Mouse (Mus musculus): ENCODE measurements around the gene Sap25. TPM values are rescaled to one million over a fixed set of nuclear protein-coding genes. Genes with fewer than 3 reads are reported as not detected.

Gene Sap25
- 7.1 and 7.8 TPM in 2 replicates for polyA plus RNA-seq (2016; fragmentation: Nextera tagmentation; extraction: Ambion mirVana)

DNA sequence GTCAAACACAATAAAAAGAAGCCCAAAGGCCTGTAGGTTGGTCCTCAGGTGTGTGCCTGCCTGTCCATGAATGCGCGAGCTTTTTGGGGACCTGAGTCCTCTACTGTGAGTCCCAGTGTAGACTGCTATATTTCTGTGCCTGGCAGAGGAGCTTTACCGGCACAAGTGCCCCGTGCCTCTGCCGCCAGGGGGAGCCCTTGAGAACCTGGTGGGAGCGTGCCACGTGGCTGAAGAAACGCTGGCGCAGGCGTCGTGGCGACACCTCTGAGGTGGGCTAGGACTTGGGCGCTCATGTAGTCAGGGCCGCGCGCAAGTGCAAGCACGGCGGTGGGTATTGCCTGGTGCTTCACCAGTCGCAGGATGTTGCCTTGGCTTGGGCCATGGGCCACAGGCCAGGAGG, at the start of gene Sap25:
Gene Sap25, plus strand, starts transcription at position 281 of the 400 bp plus-strand sequence.
- DNase-seq (ENCODE audit: low spot score): no peak
- Histone ChIP-seq H3K27me3 (ENCODE audit: insufficient read depth, poor library complexity, severe bottlenecking) (peaks cover 38% of the 10 kb centered on the region), H3K4me3 (no peak within 1 kb of the TSS), H3K27ac (no peak within 1 kb of the TSS), H3K36me3 (peaks cover 71% of the 10 kb centered on the region), H3K4me1 (replicated peaks) (peaks cover 28% of the 10 kb centered on the region), H3K9me3 (no peaks in the 10 kb centered on the region)
- WGBS: 84% methylated on average over 19 of the region's 19 CpGs

- peaks cover 15% of the 10 kb centered on the region for H3K36me3 ChIP-seq
- no peak for DNase-seq (ENCODE audit: low spot score)
- WGBS: 77% methylated on average over 7 of the region's 7 CpGs
- no peak overlapping the region for H3K4me3 ChIP-seq
- H3K27me3 ChIP-seq (ENCODE audit: insufficient read depth, poor library complexity, severe bottlenecking): no peaks in the 10 kb centered on the region
- H3K27ac ChIP-seq: no peak overlapping the region
- no peaks in the 10 kb centered on the region for H3K9me3 ChIP-seq
- H3K4me1 ChIP-seq (replicated peaks): peaks cover 29% of the 10 kb centered on the region
These were observed 45.2 kb upstream of the Sap25 start for GRCm38 (mm10) chr5:137595921-137596320.

DNA sequence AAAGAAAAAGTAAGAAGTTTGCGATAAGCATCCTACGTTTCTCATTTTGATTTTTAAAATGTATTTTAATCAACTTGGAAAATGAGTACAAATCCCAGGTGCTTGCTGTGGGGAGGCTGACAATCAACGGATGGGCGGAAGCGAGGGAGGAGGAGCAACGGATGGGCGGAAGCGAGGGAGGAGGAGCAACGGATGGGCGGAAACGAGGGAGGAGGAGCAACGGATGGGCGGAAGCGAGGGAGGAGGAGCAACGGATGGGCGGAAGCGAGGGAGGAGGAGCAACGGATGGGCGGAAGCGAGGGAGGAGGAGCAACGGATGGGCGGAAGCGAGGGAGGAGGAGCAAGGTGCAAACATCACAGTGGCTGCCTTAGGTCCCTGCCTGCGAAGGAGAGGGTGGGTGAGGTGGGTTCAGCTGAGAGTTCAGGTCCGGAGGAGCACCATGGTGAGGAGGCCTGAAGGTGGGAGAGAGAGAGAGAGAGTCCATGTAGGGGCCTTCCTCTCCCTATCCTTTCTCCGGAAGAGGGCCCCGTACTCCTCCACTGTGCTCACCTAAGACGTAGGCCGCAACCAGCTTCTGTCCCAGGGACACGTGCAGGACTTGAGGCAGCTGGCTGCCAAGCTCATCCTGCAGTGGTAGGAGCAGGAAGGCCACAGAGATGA, 44.4 kb upstream of the Sap25 start:
- H3K4me3 ChIP-seq: peak overlapping the region; percentile 38
- H3K27me3 ChIP-seq (ENCODE audit: insufficient read depth, poor library complexity, severe bottlenecking): no peaks in the 10 kb centered on the region
- 30% methylated on average over 30 of the region's 30 CpGs for WGBS
- H3K9me3 ChIP-seq: no peaks in the 10 kb centered on the region
- H3K27ac ChIP-seq: peak overlapping the region; percentile 77
- DNase-seq (ENCODE audit: low spot score): no peak
- H3K36me3 ChIP-seq: peaks cover 15% of the 10 kb centered on the region
- peaks cover 34% of the 10 kb centered on the region for H3K4me1 ChIP-seq (replicated peaks)

DNA sequence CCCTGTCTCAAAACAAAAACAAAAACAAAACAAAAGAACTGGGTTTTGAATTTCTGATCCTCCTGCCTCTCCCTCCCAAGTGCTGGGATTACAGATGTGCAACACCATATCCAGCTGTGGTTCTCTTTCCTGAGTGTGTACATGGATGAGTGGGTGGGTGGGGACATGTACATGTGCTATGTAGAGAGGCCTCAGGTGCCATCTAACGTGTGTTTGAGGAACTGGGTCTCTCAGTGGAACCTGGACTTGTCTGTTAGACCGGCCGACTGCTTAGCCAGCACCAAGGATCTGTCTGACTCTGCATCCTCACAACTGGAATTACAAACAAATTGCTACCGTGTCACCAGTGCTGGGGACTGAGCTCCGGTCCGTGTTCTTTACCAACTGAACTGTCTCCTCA, 43.5 kb upstream of the Sap25 start:
- Histone ChIP-seq H3K27ac (no peak overlapping the region), H3K27me3 (ENCODE audit: insufficient read depth, poor library complexity, severe bottlenecking) (no peaks in the 10 kb centered on the region), H3K9me3 (no peaks in the 10 kb centered on the region), H3K36me3 (peaks cover 15% of the 10 kb centered on the region), H3K4me3 (no peak overlapping the region), H3K4me1 (replicated peaks) (peaks cover 43% of the 10 kb centered on the region)
- DNase-seq (ENCODE audit: low spot score): no peak
- 93% methylated on average over 6 of the region's 6 CpGs for WGBS

DNA sequence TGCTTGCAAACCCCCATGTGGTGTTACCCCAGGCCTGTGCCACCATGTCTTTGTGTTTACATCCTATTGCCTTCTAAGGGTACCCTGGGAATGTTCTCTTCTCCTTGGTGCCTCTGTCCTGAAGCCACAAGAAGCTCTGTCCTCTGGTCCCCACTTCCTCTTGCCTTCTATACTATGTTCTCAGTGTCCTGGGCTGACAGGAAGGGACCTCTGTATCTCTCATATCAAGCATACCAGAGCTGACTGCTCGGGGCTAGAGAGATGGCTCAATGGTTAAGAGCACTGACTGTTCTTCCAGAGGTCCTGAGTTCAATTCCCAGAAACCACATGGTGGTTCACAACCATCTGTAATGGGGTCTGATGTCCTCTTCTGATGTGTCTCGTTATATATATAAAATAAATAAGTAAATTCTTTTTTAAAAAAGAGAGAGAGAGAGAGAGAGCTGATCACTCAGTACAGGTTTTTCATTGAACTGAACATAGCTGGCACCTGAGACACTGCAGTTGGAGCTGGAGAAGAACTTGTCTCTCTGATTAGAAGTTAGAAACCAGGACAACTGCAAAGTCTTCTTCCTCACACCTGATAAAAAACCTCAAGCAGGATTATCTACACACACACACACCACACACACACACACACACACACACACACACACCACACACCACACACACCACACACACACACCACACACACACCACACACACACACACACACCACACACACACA, 42.9 kb upstream of the Sap25 start:
- WGBS: 85% methylated on average over 2 of the region's 2 CpGs
- no peaks in the 10 kb centered on the region for H3K27me3 ChIP-seq (ENCODE audit: insufficient read depth, poor library complexity, severe bottlenecking)
- H3K36me3 ChIP-seq: peaks cover 15% of the 10 kb centered on the region
- no peak overlapping the region for H3K27ac ChIP-seq
- no peak for DNase-seq (ENCODE audit: low spot score)
- no peaks in the 10 kb centered on the region for H3K9me3 ChIP-seq
- peaks cover 49% of the 10 kb centered on the region for H3K4me1 ChIP-seq (replicated peaks)
- H3K4me3 ChIP-seq: no peak overlapping the region

- Histone ChIP-seq H3K27me3 (ENCODE audit: insufficient read depth, poor library complexity, severe bottlenecking) (no peaks in the 10 kb centered on the region), H3K4me1 (replicated peaks) (peaks cover 50% of the 10 kb centered on the region), H3K4me3 (peak overlapping the region; percentile 81), H3K27ac (peak overlapping the region; percentile 96), H3K9me3 (no peaks in the 10 kb centered on the region), H3K36me3 (peaks cover 15% of the 10 kb centered on the region)
- DNase-seq (ENCODE audit: low spot score): no peak
- 69% methylated on average over 9 of the region's 9 CpGs for WGBS
These were observed 41.5 kb upstream of the Sap25 start for GRCm38 (mm10) chr5:137599600-137599999.

- H3K36me3 ChIP-seq: peaks cover 18% of the 10 kb centered on the region
- DNase-seq (ENCODE audit: low spot score): no peak
- H3K4me3 ChIP-seq: peak overlapping the region; percentile 81
- peaks cover 50% of the 10 kb centered on the region for H3K4me1 ChIP-seq (replicated peaks)
- H3K9me3 ChIP-seq: no peaks in the 10 kb centered on the region
- peak overlapping the region; percentile 96 for H3K27ac ChIP-seq
- no peaks in the 10 kb centered on the region for H3K27me3 ChIP-seq (ENCODE audit: insufficient read depth, poor library complexity, severe bottlenecking)
- WGBS: 3% methylated on average over 19 of the region's 19 CpGs
These were observed 40.9 kb upstream of the Sap25 start for GRCm38 (mm10) chr5:137600281-137600618.

- peak; percentile 96 for DNase-seq (ENCODE audit: low spot score)
- Histone ChIP-seq H3K4me1 (replicated peaks) (peaks cover 50% of the 10 kb centered on the region), H3K9me3 (no peaks in the 10 kb centered on the region), H3K36me3 (peaks cover 23% of the 10 kb centered on the region), H3K27me3 (ENCODE audit: insufficient read depth, poor library complexity, severe bottlenecking) (no peaks in the 10 kb centered on the region), H3K4me3 (peak within 1 kb of the TSS; percentile 81), H3K27ac (peak within 1 kb of the TSS; percentile 96)
- WGBS: under 1% methylated on average over 41 of the region's 41 CpGs
These were observed 40.3 kb upstream of the Sap25 start, which contains the start of gene Mospd3 for GRCm38 (mm10) chr5:137600619-137601364. Gene Mospd3, minus strand, starts transcription at chr5:137601058.

GRCm38 (mm10) chr5:137601365-137601729, 39.8 kb upstream of the Sap25 start:
- H3K9me3 ChIP-seq: no peaks in the 10 kb centered on the region
- H3K27me3 ChIP-seq (ENCODE audit: insufficient read depth, poor library complexity, severe bottlenecking): no peaks in the 10 kb centered on the region
- peak overlapping the region; percentile 81 for H3K4me3 ChIP-seq
- peak; percentile 51 for DNase-seq (ENCODE audit: low spot score)
- H3K27ac ChIP-seq: peak overlapping the region; percentile 96
- H3K4me1 ChIP-seq (replicated peaks): peaks cover 50% of the 10 kb centered on the region
- peaks cover 29% of the 10 kb centered on the region for H3K36me3 ChIP-seq
- WGBS: 1% methylated on average over 22 of the region's 22 CpGs

DNA sequence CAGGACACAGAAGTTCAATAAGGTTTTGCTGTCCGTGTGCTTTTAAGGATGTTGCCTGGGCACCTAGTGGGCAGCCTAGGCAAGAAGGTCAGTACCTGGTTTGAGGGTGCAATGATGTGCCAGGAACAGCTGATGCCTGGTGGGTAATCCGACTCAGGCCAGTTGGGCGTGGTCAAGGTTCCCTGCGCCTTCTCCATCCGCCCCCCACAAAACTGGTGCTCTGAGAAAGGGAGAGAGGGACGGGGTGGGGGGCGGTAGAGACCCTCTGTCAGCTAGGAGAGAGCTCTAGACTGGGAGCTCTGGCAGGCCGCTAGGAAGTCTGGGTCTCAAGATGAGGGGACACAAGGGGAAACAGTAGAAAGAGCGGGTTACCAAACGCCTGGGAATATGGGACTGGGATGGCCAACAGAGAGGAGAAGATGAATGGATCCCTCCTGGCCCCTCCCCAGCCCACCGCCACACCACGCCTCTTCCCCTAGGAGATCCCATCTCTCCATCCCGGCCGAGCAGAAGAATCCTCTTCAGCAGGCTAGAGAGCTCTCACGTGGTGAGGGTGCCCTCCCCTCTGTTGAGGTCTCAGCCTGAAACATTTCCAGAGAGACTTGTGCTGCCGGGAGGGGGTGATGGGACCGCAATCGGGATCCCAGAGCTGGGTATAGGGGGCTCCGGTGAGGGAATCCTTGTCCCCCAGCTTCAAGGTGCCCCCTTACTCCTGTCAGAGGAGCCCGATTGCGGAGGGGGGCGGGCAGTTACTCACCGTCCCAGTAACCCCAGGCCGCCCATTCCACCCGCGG, 33.1 kb upstream of the Sap25 start:
- no peak for DNase-seq (ENCODE audit: low spot score)
- Histone ChIP-seq H3K9me3 (no peaks in the 10 kb centered on the region), H3K4me1 (replicated peaks) (peaks cover 57% of the 10 kb centered on the region), H3K4me3 (peak overlapping the region; percentile 43), H3K36me3 (peaks cover 18% of the 10 kb centered on the region), H3K27me3 (ENCODE audit: insufficient read depth, poor library complexity, severe bottlenecking) (peaks cover 39% of the 10 kb centered on the region), H3K27ac (peak overlapping the region; percentile 69)
- 13% methylated on average over 26 of the region's 26 CpGs for WGBS

DNA sequence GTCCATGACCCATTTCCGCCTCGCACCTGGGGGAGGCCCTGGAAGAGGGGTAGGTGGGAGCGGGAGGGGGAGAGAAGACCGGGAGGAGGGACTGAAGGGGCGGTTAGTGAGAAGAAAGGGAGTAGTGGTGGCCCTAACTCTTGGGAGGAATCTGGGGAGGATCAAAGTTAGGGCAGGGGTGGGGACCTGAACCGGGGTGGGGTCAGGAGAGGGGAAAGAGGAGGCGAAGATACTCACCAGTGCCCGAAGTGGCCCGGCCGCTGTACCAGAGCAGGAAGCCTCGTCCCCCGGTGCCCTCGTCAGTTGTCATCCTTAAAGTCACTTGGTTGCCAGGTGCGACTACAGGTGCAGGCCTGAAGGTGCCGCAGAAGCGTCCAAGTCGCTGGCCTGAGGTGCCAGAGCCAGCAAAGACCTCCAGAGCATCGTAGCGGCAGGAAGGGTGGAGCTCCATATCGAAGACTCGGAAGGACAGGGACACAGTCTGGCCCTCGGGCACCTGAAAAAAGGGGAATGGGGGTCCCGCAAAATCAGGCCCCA, 32.4 kb upstream of the Sap25 start:
- no peaks in the 10 kb centered on the region for H3K9me3 ChIP-seq
- peaks cover 39% of the 10 kb centered on the region for H3K27me3 ChIP-seq (ENCODE audit: insufficient read depth, poor library complexity, severe bottlenecking)
- H3K36me3 ChIP-seq: peaks cover 18% of the 10 kb centered on the region
- WGBS: 16% methylated on average over 23 of the region's 23 CpGs
- peak overlapping the region; percentile 69 for H3K27ac ChIP-seq
- peak overlapping the region; percentile 43 for H3K4me3 ChIP-seq
- H3K4me1 ChIP-seq (replicated peaks): peaks cover 61% of the 10 kb centered on the region
- DNase-seq (ENCODE audit: low spot score): no peak

DNA sequence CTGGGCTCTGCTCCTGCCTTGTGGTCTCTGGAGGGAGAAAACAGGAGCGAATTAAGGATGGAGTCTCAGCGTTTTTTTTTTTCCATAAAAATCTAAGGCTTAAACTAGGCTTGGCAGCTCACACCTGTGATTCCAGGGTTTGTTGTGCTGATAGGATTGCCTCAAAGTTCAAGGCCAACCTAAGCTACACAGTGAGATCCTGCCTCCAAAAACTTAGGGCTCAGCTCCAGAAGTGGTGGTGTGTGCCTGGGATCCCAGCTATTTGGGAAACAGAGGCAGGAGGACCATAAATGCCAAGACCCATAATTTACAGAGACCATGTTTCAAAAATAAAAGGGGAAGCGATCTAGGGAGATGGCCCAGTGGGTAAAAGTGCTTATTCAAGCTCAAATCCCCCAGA, 31.8 kb upstream of the Sap25 start:
- Histone ChIP-seq H3K9me3 (no peaks in the 10 kb centered on the region), H3K4me1 (replicated peaks) (peaks cover 63% of the 10 kb centered on the region), H3K27me3 (ENCODE audit: insufficient read depth, poor library complexity, severe bottlenecking) (peaks cover 39% of the 10 kb centered on the region), H3K27ac (no peak overlapping the region), H3K36me3 (peaks cover 18% of the 10 kb centered on the region), H3K4me3 (0 out of 2 replicates have a peak overlapping the region, but pooled peaks have one; percentile 16)
- no peak for DNase-seq (ENCODE audit: low spot score)
- 63% methylated on average over 3 of the region's 3 CpGs for WGBS

Measured in hindbrain, embryonic 10.5 days (tissue).